Mouse (Mus musculus) lung, postnatal 0 days (tissue): ENCODE measurements around the gene Trim67.

ENCODE experiments used
- CTCF ChIP-seq: IDR thresholded peaks from 2 replicates; pipeline ENCODE4 v1.5.1; 2016; ENCODE audit warnings: antibody characterized with exemption, mild to moderate bottlenecking
- EP300 ChIP-seq: IDR thresholded peaks from 2 replicates; pipeline ENCODE4 v1.6.1; 2016; ENCODE audit warnings: antibody characterized with exemption, mild to moderate bottlenecking, control low read depth

DNA sequence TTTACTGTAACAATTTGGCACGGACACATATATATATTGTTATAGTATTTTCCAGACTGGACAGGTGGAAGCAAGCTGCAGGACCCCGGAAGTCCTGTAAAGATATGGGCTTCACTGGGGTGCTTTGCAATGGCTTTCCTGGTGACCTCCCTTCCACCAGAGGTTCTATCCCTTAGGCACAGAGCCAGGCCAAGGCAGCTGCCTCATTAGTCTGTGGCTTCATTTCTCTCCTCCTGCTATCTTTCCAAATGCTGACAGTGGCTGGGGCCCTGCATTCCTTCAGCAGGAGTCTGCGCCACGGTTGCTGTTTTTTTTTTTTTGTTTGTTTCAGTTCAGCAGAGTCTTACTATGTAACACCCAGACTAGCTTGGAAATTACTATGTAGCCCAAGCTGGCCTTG lies 1.1 kb upstream of the Trim67 start:
- TF ChIP-seq CTCF (no peak), EP300 (no peak)
